Mouse (Mus musculus): ENCODE results near the gene Derl3. TPM values are rescaled to one million over a fixed set of nuclear protein-coding genes. Genes with fewer than 3 reads are reported as not detected.

Derl3 gene
- polyA plus RNA-seq, 1 experiment from 2014 or later = 2.9 TPM

DNA sequence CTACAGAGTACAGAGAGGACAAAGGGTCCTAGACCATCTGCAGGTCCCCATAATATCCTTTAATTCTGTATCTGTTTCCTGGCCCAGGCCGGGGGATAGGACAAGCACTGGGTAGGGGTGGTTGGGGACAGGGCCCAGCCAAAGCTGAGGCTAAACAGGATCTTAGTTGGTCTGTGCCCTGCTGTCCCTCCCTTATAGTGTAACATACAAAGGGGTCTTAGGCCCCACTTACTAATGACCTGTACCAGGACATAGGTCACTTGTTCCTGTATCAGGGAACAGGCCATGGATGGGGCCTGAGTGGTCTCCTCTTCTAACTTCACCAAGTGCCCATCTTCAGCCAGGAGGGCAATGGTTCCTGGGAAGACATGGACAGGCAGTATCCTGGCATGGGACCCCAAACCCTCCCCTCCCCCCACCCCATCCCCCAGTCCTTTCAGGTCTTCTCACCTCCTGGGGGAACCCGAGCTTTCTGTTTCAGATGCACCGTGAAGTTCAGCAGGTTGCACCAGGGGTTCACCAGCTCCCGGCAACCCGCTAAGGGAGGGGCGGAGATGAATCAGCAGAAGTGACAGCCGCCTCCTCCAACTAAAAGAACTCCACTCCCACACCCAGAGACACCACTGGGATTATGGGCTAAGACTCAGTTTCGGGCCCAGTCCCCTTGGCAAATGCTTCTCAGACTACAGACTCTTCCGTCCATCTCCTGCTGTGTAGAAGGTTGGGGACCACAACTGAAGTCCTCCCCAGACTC, 46.4 kb downstream of the Derl3 start:
- Histone ChIP-seq H3K9ac (ENCODE audit: low read depth, low read length) (no peak overlapping the region), H3K4me1 (replicated peaks; ENCODE audit: control insufficient read depth, insufficient read depth, low read length) (peaks cover 7% of the 10 kb centered on the region; the same call in 1 of the 2 replicates), H3K4me2 (replicated peaks; ENCODE audit: low read depth, low read length) (no peak overlapping the region), H3K27ac (ENCODE audit: low read depth, low read length) (no peak overlapping the region), H3K36me3 (ENCODE audit: control insufficient read depth, insufficient read depth, low read length) (no peaks in the 10 kb centered on the region), H3K9me3 (ENCODE audit: control insufficient read depth, low read length) (no peaks in the 10 kb centered on the region), H3K27me3 (ENCODE audit: control insufficient read depth, insufficient read depth, low read length) (peaks cover 14% of the 10 kb centered on the region), H3K4me3 (ENCODE audit: low read depth, low read length) (no peak overlapping the region)
- ATAC-seq (ENCODE audit: low FRiP score) = no peak
- DNase-seq (ENCODE audit: low spot score) = no peak
- 34% methylated on average over 9 of the region's 9 CpGs for WGBS

DNA sequence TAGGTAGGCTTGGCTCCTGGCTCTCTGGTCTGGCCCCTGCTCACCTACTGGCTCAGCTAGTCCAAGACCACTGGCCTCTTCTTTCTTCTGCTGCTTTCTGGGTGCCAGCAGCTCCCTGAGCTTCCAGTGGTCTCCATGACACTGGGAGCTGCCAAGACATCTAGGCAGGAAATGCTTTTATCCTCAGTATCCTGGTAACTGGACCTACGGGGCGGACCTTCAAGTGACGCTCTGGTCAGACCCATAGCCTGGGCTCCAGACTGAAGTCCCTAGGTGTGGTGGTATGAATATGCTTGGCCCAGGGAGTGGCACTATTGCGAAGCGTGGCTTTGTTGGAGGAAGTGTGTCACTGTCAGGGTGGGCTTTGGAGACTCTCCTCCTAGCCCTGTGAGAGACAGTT, 47.3 kb downstream of the Derl3 start, which contains the start of gene Gm867:
Gene Gm867 (minus strand): TSS at position 153 of the 400 bp plus-strand sequence.
- Histone ChIP-seq H3K27ac (ENCODE audit: low read depth, low read length) (no peak within 1 kb of the TSS), H3K4me2 (replicated peaks; ENCODE audit: low read depth, low read length) (no peak within 1 kb of the TSS), H3K9ac (ENCODE audit: low read depth, low read length) (no peak within 1 kb of the TSS)

DNA sequence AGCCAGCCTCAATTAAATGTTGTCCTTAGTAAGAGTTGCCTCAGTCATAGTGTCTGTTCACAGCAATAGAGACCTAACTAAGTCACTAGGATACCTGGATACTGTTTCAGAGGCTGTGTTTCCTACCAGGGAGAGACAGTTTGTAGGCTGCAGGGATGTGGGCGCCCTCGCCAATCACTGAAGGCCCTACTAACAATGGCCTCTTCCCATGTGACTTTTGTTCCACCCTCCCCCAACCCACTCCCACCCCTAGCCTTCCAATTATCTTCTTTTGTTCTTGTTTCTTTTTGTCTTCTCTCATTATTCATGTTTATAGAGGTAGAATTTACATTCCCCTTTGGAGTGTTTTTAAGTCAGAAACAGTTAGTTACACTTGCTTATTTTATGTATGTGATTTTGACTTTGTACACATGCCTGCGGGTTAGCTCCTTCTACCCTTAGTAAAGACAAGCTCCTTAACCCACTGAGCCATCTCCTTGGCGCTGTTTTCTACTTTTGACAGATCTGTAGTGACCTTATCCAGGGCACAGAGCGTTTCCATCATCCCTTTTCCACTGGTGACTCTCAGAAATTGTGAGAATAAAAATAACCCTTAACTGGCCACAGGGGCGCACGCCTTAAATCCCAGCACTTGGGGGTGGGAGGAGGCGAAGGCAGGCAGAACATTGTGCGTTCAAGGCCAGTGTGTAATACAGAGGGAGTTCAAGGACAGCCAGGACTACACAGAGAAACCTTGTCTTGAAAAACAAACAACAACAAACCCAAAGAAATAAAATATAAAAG, 48.0 kb downstream of the Derl3 start:
- peaks cover 3% of the 10 kb centered on the region; the same call in 1 of the 2 replicates for H3K4me1 ChIP-seq (replicated peaks; ENCODE audit: control insufficient read depth, insufficient read depth, low read length)
- no peak for ATAC-seq (ENCODE audit: low FRiP score)
- no peak overlapping the region for H3K27ac ChIP-seq (ENCODE audit: low read depth, low read length)
- no peak overlapping the region for H3K4me2 ChIP-seq (replicated peaks; ENCODE audit: low read depth, low read length)
- H3K9me3 ChIP-seq (ENCODE audit: control insufficient read depth, low read length) = no peaks in the 10 kb centered on the region
- no peak overlapping the region for H3K4me3 ChIP-seq (ENCODE audit: low read depth, low read length)
- DNase-seq (ENCODE audit: low spot score) = no peak
- H3K9ac ChIP-seq (ENCODE audit: low read depth, low read length) = no peak overlapping the region
- 64% methylated on average over 9 of the region's 9 CpGs for WGBS
- peaks cover 11% of the 10 kb centered on the region for H3K27me3 ChIP-seq (ENCODE audit: control insufficient read depth, insufficient read depth, low read length)
- H3K36me3 ChIP-seq (ENCODE audit: control insufficient read depth, insufficient read depth, low read length) = no peaks in the 10 kb centered on the region

More for the DNA sequence above, 47.3 kb downstream of the Derl3 start, which contains the start of gene Gm867:
- Histone ChIP-seq H3K4me3 (ENCODE audit: low read depth, low read length) (no peak within 1 kb of the TSS), H3K27me3 (ENCODE audit: control insufficient read depth, insufficient read depth, low read length) (peaks cover 14% of the 10 kb centered on the region), H3K4me1 (replicated peaks; ENCODE audit: control insufficient read depth, insufficient read depth, low read length) (peaks cover 7% of the 10 kb centered on the region; the same call in 1 of the 2 replicates), H3K9me3 (ENCODE audit: control insufficient read depth, low read length) (no peaks in the 10 kb centered on the region), H3K36me3 (ENCODE audit: control insufficient read depth, insufficient read depth, low read length) (no peaks in the 10 kb centered on the region)
- WGBS = 79% methylated on average over 5 of the region's 5 CpGs
- ATAC-seq (ENCODE audit: low FRiP score) = no peak
- DNase-seq (ENCODE audit: low spot score) = no peak

DNA sequence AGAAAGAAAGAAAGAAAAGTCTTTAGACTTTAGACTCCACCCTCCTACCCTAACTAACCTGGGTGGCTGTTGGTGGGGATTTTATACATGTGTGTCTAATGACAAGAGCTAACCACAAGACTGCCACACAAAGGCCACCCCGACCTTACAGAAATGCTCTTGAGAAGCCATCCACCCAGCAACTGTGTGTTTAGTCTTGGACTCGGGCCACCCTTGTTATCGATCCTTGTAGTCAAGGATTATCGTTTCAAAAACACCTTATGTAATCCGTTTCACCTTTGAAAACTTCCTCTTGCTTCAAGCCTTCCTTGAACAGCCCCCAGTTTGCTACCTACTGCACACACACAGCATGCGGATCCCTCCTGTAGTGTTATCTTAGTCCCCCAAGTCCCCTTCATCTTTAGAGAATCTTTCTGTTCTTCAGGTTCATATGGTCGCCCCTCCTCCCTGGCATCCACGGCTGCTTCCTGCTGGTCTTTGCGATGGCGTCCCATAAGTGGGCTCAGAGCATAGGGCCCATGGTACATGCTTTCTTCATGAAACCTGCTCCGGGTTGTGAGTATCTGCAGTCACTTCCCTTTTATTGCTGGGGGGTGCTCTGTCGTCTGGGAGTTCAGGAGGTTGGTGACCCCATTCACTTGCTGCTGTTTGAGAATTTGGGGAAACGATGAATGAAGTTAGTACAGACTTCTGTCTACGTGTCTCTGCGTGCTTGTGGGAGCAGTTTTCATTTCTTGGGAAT, 49.7 kb downstream of the Derl3 start, which contains the start of gene Vpreb3:
Gene Vpreb3 (plus strand): TSS at position 322 of the 742 bp plus-strand sequence.
- peak within 1 kb of the TSS; percentile 54; the same call in 1 of the 2 replicates for H3K27ac ChIP-seq (ENCODE audit: low read depth, low read length)

DNA sequence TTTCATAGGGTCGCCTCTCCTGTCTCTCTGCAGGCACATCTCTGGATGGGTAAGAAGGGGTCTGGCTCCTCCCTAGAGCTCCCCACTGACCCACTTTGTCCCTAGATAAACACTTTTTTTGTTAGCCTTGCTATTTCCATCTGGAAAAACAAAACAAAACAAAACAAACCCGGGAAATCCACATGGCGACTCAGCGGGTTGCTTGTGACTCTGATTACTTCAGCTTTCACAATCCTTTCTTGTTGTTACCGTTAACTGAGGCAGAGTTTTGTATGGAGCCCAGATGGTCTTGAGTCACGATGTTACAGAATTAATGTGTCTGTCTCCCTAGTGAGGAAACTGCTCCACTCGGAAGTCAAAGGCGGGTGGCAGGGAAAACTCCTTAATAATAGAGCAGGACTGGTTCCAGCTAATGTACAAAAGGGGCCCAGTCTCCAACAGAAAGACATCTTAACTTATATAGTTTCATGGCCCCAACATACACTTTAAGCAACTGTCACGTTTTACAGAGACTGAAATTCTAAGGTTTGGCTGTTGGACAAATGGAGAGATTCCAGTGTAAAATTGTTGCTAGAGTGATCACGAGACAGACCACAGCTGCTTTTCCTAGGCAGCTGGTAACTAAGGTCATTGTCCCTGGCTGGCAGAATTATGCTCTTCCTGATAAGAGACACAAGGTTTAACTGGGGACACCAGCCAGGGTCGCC, 51.0 kb downstream of the Derl3 start:
- peak overlapping the region; percentile 54 for H3K27ac ChIP-seq (ENCODE audit: low read depth, low read length)
- H3K4me2 ChIP-seq (replicated peaks; ENCODE audit: low read depth, low read length) = no peak overlapping the region; the same call in 1 of the 2 replicates
- H3K27me3 ChIP-seq (ENCODE audit: control insufficient read depth, insufficient read depth, low read length) = no peaks in the 10 kb centered on the region
- H3K36me3 ChIP-seq (ENCODE audit: control insufficient read depth, insufficient read depth, low read length) = no peaks in the 10 kb centered on the region
- DNase-seq (ENCODE audit: low spot score) (no peak), ATAC-seq (ENCODE audit: low FRiP score) (no peak)
- H3K9me3 ChIP-seq (ENCODE audit: control insufficient read depth, low read length) = no peaks in the 10 kb centered on the region
- no peak overlapping the region for H3K9ac ChIP-seq (ENCODE audit: low read depth, low read length)
- H3K4me3 ChIP-seq (ENCODE audit: low read depth, low read length) = no peak overlapping the region
- WGBS = 23% methylated on average over 11 of the region's 11 CpGs
- peaks cover 3% of the 10 kb centered on the region; the same call in 1 of the 2 replicates for H3K4me1 ChIP-seq (replicated peaks; ENCODE audit: control insufficient read depth, insufficient read depth, low read length)

More for the DNA sequence above, 49.7 kb downstream of the Derl3 start, which contains the start of gene Vpreb3:
- ATAC-seq (ENCODE audit: low FRiP score) (no peak), DNase-seq (ENCODE audit: low spot score) (no peak)
- Histone ChIP-seq H3K4me1 (replicated peaks; ENCODE audit: control insufficient read depth, insufficient read depth, low read length) (peaks cover 3% of the 10 kb centered on the region; the same call in 1 of the 2 replicates), H3K36me3 (ENCODE audit: control insufficient read depth, insufficient read depth, low read length) (no peaks in the 10 kb centered on the region), H3K9me3 (ENCODE audit: control insufficient read depth, low read length) (no peaks in the 10 kb centered on the region), H3K4me2 (replicated peaks; ENCODE audit: low read depth, low read length) (no peak within 1 kb of the TSS; the same call in 1 of the 2 replicates), H3K4me3 (ENCODE audit: low read depth, low read length) (no peak within 1 kb of the TSS), H3K9ac (ENCODE audit: low read depth, low read length) (no peak within 1 kb of the TSS), H3K27me3 (ENCODE audit: control insufficient read depth, insufficient read depth, low read length) (no peaks in the 10 kb centered on the region)
- WGBS = 79% methylated on average over 15 of the region's 15 CpGs

DNA sequence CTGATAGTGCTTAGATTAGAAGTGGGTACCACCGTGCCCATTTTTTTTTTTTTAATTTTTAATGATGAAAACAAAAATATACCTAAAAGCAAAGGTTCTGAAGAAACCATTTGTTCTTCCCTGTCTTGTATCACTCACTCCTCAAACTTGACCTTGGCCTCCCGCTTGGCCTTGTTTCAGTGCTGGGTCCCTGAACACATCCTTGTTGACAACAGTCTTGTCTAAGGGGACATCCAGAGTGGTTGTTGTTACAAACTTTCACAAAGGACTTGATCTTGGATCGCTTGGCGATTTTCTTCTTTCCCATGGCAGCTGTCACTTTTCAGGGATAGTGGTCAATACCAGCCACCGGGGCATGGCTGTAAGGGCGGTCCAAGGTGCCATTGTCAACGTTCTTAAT, 52.0 kb downstream of the Derl3 start:
- H3K9ac ChIP-seq (ENCODE audit: low read depth, low read length) = no peak overlapping the region
- no peaks in the 10 kb centered on the region for H3K9me3 ChIP-seq (ENCODE audit: control insufficient read depth, low read length)
- H3K36me3 ChIP-seq (ENCODE audit: control insufficient read depth, insufficient read depth, low read length) = no peaks in the 10 kb centered on the region
- H3K4me1 ChIP-seq (replicated peaks; ENCODE audit: control insufficient read depth, insufficient read depth, low read length) = peaks cover 3% of the 10 kb centered on the region; the same call in 1 of the 2 replicates
- ATAC-seq (ENCODE audit: low FRiP score) (no peak), DNase-seq (ENCODE audit: low spot score) (no peak)
- H3K4me3 ChIP-seq (ENCODE audit: low read depth, low read length) = no peak overlapping the region
- H3K27ac ChIP-seq (ENCODE audit: low read depth, low read length) = no peak overlapping the region
- H3K27me3 ChIP-seq (ENCODE audit: control insufficient read depth, insufficient read depth, low read length) = no peaks in the 10 kb centered on the region
- no peak overlapping the region for H3K4me2 ChIP-seq (replicated peaks; ENCODE audit: low read depth, low read length)
- 92% methylated on average over 7 of the region's 7 CpGs for WGBS

Measured in hindbrain, embryonic 11.5 days (tissue).